Mouse (Mus musculus): ENCODE results near the gene Spred2. TPM values are rescaled to one million over a fixed set of nuclear protein-coding genes. Genes with fewer than 3 reads are reported as not detected.
A peak's percentile ranks its signal among the peaks of the same experiment; 100 is the strongest.

Spred2 gene
- polyA plus RNA-seq, 1 experiment from 2014 or later = 4.4 TPM

DNA sequence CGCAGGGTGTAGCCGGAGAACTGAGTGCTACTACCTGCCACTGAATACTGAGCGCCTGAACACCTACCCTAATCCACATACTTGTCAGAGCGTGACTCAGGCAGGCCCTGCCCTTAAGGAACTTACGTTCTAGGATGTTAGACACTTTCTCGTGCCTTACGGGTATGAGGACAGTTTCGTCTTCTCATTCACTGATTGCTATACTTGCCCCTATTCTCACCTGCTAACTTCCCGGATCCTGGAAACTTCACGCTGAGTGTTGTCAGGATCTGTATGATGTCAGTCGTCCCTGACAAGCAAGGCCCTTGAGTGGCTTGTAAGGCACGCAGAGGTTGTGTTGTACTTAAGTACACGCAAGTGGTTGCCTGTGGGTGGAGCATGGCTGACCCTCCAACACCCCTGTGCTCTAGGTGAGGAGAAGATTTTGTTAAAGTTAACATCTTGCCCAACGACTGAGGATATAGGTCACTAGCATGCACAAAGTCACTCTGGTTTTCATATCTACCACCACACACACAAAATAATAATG lies 8.9 kb downstream of the Spred2 start:
- peaks cover 26% of the 10 kb centered on the region for H3K4me1 ChIP-seq (ENCODE audit: control insufficient read depth, insufficient read depth, low read length)
- H3K27me3 ChIP-seq (replicated peaks; ENCODE audit: control insufficient read depth, insufficient read depth, low read length) = no peaks in the 10 kb centered on the region
- H3K27ac ChIP-seq (ENCODE audit: low read length) = no peak overlapping the region
- no peak overlapping the region for H3K9ac ChIP-seq (ENCODE audit: low read depth, low read length)
- 85% methylated on average over 14 of the region's 14 CpGs for WGBS
- no peak overlapping the region for H3K4me3 ChIP-seq (ENCODE audit: low read length)
- ATAC-seq = no peak
- H3K9me3 ChIP-seq (ENCODE audit: control insufficient read depth, low read length) = no peaks in the 10 kb centered on the region
- H3K36me3 ChIP-seq (ENCODE audit: control insufficient read depth, insufficient read depth, low read length) = no peaks in the 10 kb centered on the region
- no peak overlapping the region for H3K4me2 ChIP-seq (ENCODE audit: low read depth, low read length)

DNA sequence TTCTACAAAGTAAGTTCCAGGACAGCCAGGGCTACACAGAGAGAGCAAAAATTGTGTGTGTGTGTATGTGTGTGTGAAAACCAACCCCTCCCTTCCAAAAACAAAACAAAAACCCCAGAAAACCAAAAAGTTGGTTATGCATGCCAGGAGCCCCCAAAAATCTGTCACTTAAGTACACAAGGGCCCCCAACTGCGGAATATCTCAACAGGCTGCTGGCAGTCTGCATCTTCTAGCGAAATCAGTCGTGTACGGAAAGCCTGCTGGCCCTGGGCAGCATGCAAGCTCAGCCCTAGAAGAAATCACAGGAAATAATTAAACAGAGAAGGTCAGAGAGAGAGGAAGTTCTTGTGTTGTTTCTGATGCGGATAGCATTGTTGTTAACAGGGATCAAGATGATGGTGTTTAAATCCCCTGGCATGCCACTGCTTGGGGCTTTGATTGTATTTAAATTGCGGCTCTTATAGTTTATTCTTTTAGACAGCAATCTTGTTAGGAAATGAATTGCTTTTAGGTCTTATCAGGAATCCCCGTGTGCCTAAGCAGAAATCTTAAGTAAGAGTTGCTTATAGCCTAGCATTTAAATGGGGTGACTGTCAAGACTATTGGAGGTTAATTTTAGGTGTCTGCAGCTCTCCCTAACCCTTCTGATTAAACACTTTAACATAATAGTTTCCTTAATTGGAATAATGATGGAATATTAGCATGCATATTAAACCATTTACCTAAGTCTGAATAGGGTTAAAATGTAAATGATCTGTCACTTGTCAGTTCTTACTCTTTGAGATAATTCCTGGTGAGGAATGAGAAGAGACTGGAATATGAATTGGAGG lies 11.6 kb downstream of the Spred2 start:
- WGBS = 43% methylated on average over 7 of the region's 7 CpGs
- Histone ChIP-seq H3K9ac (ENCODE audit: low read depth, low read length) (no peak overlapping the region), H3K27ac (ENCODE audit: low read length) (peak overlapping the region; percentile 29; the same call in 1 of the 2 replicates), H3K27me3 (replicated peaks; ENCODE audit: control insufficient read depth, insufficient read depth, low read length) (no peaks in the 10 kb centered on the region), H3K4me2 (ENCODE audit: low read depth, low read length) (no peak overlapping the region), H3K4me3 (ENCODE audit: low read length) (no peak overlapping the region), H3K9me3 (ENCODE audit: control insufficient read depth, low read length) (no peaks in the 10 kb centered on the region), H3K36me3 (ENCODE audit: control insufficient read depth, insufficient read depth, low read length) (0 out of 2 replicates have a peak, but pooled peaks cover 2% of the 10 kb centered on the region), H3K4me1 (ENCODE audit: control insufficient read depth, insufficient read depth, low read length) (peaks cover 26% of the 10 kb centered on the region)
- no peak for ATAC-seq

DNA sequence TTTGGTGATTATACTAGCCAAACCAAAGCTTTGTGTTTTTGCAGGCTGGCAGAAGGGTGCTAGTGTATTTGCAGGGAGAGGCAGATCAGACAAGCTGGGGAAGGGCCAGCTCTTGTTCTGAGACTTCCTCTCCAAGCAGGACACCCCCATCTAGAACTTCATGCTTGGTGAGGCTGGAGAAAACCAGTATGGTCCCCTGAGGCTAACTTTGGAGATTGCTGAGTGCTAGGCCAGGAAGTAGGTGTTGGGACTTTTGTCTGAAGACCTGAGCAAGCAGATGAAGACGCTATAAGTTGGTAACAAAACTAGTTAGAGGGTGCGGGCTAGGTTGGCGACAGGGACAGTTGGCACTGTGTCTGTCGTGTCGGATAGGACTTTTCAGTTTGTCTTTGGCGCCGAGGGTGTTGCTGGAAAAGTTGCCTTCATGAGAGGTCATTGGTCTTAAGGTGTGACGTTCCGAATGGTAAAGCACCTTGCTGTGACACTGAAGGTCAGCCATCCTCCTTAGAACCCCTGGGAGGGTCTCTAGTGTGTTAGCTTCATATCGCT lies 14.4 kb downstream of the Spred2 start:
- H3K9me3 ChIP-seq (ENCODE audit: control insufficient read depth, low read length) = no peaks in the 10 kb centered on the region
- no peak for ATAC-seq
- no peak overlapping the region for H3K9ac ChIP-seq (ENCODE audit: low read depth, low read length)
- 0 out of 2 replicates have a peak, but pooled peaks cover 2% of the 10 kb centered on the region for H3K36me3 ChIP-seq (ENCODE audit: control insufficient read depth, insufficient read depth, low read length)
- no peak overlapping the region for H3K4me2 ChIP-seq (ENCODE audit: low read depth, low read length)
- H3K27ac ChIP-seq (ENCODE audit: low read length) = no peak overlapping the region
- peaks cover 39% of the 10 kb centered on the region for H3K4me1 ChIP-seq (ENCODE audit: control insufficient read depth, insufficient read depth, low read length)
- no peak overlapping the region for H3K4me3 ChIP-seq (ENCODE audit: low read length)
- 96% methylated on average over 10 of the region's 10 CpGs for WGBS
- H3K27me3 ChIP-seq (replicated peaks; ENCODE audit: control insufficient read depth, insufficient read depth, low read length) = no peaks in the 10 kb centered on the region

DNA sequence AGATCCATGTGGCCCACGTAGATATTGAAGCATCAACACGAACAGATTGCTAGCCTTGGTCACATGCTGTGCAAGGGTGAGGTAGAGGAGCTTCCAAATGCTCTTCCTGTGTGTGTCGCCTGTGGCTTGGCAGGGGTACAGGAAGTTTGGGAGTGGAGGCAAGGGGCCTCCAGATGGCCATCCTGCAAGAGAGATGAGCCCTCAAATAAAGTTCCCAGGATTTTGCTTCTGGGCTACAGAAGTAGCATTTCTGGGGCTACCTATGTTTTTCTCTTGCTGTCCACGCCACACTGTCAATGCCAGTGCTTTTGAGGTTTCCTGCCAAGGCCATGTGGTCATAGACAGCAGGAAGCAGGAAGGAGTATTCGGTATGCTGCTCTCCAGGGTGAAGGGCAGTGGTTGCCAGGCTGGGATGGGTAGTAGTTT lies 15.1 kb downstream of the Spred2 start:
- WGBS = 64% methylated on average over 5 of the region's 5 CpGs
- no peaks in the 10 kb centered on the region for H3K27me3 ChIP-seq (replicated peaks; ENCODE audit: control insufficient read depth, insufficient read depth, low read length)
- no peak overlapping the region for H3K4me2 ChIP-seq (ENCODE audit: low read depth, low read length)
- 0 out of 2 replicates have a peak, but pooled peaks cover 2% of the 10 kb centered on the region for H3K36me3 ChIP-seq (ENCODE audit: control insufficient read depth, insufficient read depth, low read length)
- no peak for ATAC-seq
- H3K9me3 ChIP-seq (ENCODE audit: control insufficient read depth, low read length) = no peaks in the 10 kb centered on the region
- no peak overlapping the region for H3K9ac ChIP-seq (ENCODE audit: low read depth, low read length)
- no peak overlapping the region for H3K27ac ChIP-seq (ENCODE audit: low read length)
- H3K4me1 ChIP-seq (ENCODE audit: control insufficient read depth, insufficient read depth, low read length) = peaks cover 39% of the 10 kb centered on the region
- no peak overlapping the region for H3K4me3 ChIP-seq (ENCODE audit: low read length)

DNA sequence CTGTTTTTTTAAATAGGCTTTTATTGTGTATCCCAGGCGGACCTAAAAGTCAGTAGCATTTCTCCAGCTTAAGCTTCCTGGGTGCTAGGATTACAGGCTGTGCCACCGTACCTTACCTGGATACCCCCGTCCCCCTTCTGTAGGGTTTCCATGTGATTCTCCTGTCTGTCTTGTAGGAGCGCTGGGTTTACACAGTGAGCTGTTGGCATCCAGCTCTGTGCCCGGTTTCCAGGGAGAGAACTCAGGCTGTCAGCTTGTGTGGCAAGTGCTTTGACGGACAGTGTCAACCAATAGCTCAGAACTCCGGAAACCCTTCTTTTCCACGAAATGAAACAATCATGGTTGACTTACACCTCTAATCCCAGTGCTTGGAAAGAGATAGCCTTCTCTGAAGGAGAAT lies 15.7 kb downstream of the Spred2 start:
- Histone ChIP-seq H3K27ac (ENCODE audit: low read length) (no peak overlapping the region), H3K4me2 (ENCODE audit: low read depth, low read length) (no peak overlapping the region), H3K36me3 (ENCODE audit: control insufficient read depth, insufficient read depth, low read length) (0 out of 2 replicates have a peak, but pooled peaks cover 2% of the 10 kb centered on the region), H3K4me1 (ENCODE audit: control insufficient read depth, insufficient read depth, low read length) (peaks cover 39% of the 10 kb centered on the region), H3K4me3 (ENCODE audit: low read length) (no peak overlapping the region), H3K9ac (ENCODE audit: low read depth, low read length) (no peak overlapping the region), H3K27me3 (replicated peaks; ENCODE audit: control insufficient read depth, insufficient read depth, low read length) (no peaks in the 10 kb centered on the region), H3K9me3 (ENCODE audit: control insufficient read depth, low read length) (no peaks in the 10 kb centered on the region)
- 85% methylated on average over 8 of the region's 8 CpGs for WGBS
- ATAC-seq = no peak

DNA sequence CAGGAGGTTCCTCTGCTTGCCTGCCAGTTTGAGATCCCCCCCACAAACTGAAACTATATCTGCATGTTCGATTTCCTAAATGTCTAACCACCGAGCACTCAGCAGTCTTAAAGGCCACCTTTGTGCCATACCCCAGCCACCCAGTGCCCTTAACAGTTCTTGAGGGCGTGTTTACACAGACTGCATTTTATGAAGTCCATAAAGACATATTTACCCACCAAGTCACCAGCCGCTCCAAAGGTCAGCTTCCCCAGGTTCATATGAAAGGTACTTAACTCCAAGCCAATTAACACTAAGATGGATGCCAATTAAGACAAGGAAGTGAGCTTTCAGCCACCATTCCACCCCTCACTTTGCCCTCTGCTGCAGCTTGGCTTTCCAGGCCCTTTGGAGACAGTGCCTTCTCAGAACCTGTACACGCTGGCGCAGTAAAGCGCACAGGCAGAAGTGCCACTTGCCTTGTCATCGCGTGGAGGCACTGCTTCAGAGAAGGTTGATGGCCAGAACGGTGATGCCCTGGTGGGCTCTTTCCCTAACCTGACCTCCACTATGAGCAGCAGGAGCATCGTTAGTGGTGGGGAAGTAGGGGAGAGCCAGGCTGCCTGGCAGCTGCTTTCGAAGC lies 17.1 kb downstream of the Spred2 start:
- H3K4me3 ChIP-seq (ENCODE audit: low read length) = peak overlapping the region; percentile 21
- peaks cover 30% of the 10 kb centered on the region for H3K4me1 ChIP-seq (ENCODE audit: control insufficient read depth, insufficient read depth, low read length)
- H3K27me3 ChIP-seq (replicated peaks; ENCODE audit: control insufficient read depth, insufficient read depth, low read length) = no peaks in the 10 kb centered on the region
- H3K27ac ChIP-seq (ENCODE audit: low read length) = peak overlapping the region; percentile 81
- ATAC-seq = peak; percentile 91
- H3K4me2 ChIP-seq (ENCODE audit: low read depth, low read length) = peak overlapping the region; percentile 43
- no peaks in the 10 kb centered on the region for H3K9me3 ChIP-seq (ENCODE audit: control insufficient read depth, low read length)
- H3K9ac ChIP-seq (ENCODE audit: low read depth, low read length) = peak overlapping the region; percentile 44
- H3K36me3 ChIP-seq (ENCODE audit: control insufficient read depth, insufficient read depth, low read length) = 0 out of 2 replicates have a peak, but pooled peaks cover 2% of the 10 kb centered on the region
- 65% methylated on average over 12 of the region's 12 CpGs for WGBS

DNA sequence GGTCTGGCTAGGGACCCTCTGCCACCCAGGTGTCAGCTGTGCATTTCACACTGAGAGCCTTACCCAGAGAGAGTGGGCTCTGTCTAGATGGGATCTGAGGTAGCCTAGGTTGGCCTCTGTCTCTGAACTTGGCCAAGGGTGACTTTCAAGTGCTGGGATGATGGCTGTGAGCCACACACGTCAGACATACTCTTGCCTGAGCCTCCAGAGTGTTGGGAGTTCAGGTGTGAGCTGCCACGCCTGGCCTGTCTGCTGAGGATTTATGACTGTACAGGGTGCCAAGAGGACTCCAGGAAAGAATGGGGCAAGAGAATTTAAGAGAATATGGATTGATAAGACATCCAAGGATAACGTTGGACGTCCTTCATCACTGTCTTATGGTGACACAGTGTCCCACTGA lies 17.8 kb downstream of the Spred2 start:
- Histone ChIP-seq H3K27ac (ENCODE audit: low read length) (peak overlapping the region; percentile 79), H3K9me3 (ENCODE audit: control insufficient read depth, low read length) (no peaks in the 10 kb centered on the region), H3K4me3 (ENCODE audit: low read length) (no peak overlapping the region), H3K27me3 (replicated peaks; ENCODE audit: control insufficient read depth, insufficient read depth, low read length) (no peaks in the 10 kb centered on the region), H3K4me1 (ENCODE audit: control insufficient read depth, insufficient read depth, low read length) (peaks cover 29% of the 10 kb centered on the region), H3K9ac (ENCODE audit: low read depth, low read length) (peak overlapping the region; percentile 44; the same call in 1 of the 2 replicates), H3K4me2 (ENCODE audit: low read depth, low read length) (peak overlapping the region; percentile 43; the same call in 1 of the 2 replicates), H3K36me3 (ENCODE audit: control insufficient read depth, insufficient read depth, low read length) (0 out of 2 replicates have a peak, but pooled peaks cover 2% of the 10 kb centered on the region)
- 54% methylated on average over 4 of the region's 4 CpGs for WGBS
- ATAC-seq = peak; percentile 75

DNA sequence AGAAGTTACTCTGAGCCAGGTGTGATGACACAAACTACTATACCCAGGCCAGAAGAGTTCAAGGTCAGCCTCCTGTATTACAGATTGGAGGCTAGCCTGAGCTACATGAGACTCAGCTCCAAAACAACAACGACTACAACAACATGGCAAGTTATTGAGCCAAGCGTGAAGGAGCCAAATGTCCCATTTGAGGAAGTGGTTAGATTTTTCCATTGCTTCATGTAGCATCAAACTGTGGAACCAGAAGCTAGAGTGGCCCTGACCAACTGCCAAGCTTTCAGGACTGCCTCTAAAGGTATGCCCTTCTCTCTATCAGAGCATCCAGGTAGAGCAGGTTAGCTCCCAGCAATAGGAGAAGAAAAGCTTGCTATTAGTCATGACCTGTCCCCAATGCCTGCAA lies 19.6 kb downstream of the Spred2 start:
- H3K9me3 ChIP-seq (ENCODE audit: control insufficient read depth, low read length) = no peaks in the 10 kb centered on the region
- H3K27ac ChIP-seq (ENCODE audit: low read length) = no peak overlapping the region
- no peak overlapping the region for H3K9ac ChIP-seq (ENCODE audit: low read depth, low read length)
- ATAC-seq = no peak
- H3K4me1 ChIP-seq (ENCODE audit: control insufficient read depth, insufficient read depth, low read length) = peaks cover 38% of the 10 kb centered on the region
- 0 out of 2 replicates have a peak, but pooled peaks cover 2% of the 10 kb centered on the region for H3K36me3 ChIP-seq (ENCODE audit: control insufficient read depth, insufficient read depth, low read length)
- H3K4me2 ChIP-seq (ENCODE audit: low read depth, low read length) = no peak overlapping the region
- no peaks in the 10 kb centered on the region for H3K27me3 ChIP-seq (replicated peaks; ENCODE audit: control insufficient read depth, insufficient read depth, low read length)
- 95% methylated on average over 2 of the region's 2 CpGs for WGBS
- no peak overlapping the region for H3K4me3 ChIP-seq (ENCODE audit: low read length)

DNA sequence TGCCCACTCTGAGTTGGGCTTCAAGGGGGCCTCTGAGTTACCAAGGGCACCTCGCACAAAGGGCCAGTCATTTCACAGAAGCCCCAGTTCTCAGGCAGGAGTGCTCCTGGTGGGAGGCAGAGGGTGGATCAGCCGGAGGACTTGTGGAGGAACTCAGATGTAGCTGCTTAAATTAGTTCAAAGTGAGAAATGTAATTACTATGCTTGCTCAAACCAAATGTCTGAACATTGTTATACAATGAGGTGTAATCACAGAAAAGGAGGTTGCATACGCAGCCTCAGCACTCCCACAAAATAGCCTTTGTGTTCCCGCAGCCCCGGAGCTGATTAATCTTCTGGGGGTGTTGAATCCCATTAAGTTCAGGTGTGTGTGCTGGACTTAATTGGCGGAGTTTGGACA lies 20.5 kb downstream of the Spred2 start:
- Histone ChIP-seq H3K9me3 (ENCODE audit: control insufficient read depth, low read length) (no peaks in the 10 kb centered on the region), H3K4me2 (ENCODE audit: low read depth, low read length) (no peak overlapping the region), H3K9ac (ENCODE audit: low read depth, low read length) (no peak overlapping the region), H3K4me1 (ENCODE audit: control insufficient read depth, insufficient read depth, low read length) (peaks cover 40% of the 10 kb centered on the region), H3K27ac (ENCODE audit: low read length) (no peak overlapping the region), H3K27me3 (replicated peaks; ENCODE audit: control insufficient read depth, insufficient read depth, low read length) (no peaks in the 10 kb centered on the region), H3K4me3 (ENCODE audit: low read length) (no peak overlapping the region), H3K36me3 (ENCODE audit: control insufficient read depth, insufficient read depth, low read length) (no peaks in the 10 kb centered on the region)
- no peak for ATAC-seq
- 92% methylated on average over 6 of the region's 6 CpGs for WGBS

Measured in intestine, embryonic 16.5 days (tissue).